Mouse (Mus musculus): Measurements from ENCODE around the gene Hspa8.

- no peak for TF ChIP-seq EP300 (IDR thresholded peaks at IDR 0.05)
- no peak for TF ChIP-seq CTCF (IDR thresholded peaks at IDR 0.05)
Observed at GRCm38 (mm10) chr9:40773869-40774268, 26.9 kb upstream of the Hspa8 start.
